Mouse (Mus musculus) stomach, embryonic 15.5 days (tissue): Measurements from ENCODE around the gene Calm4. TPM values are rescaled to one million over a fixed set of nuclear protein-coding genes. Genes with fewer than 3 reads are reported as not detected.
A peak's percentile ranks its signal among the peaks of the same experiment; 100 is the strongest.
"Not testable (repeated sequence)": the region's sequence is repeated elsewhere in the genome, so short reads cannot be mapped to it uniquely, and the experiment has no call there.

Experiments used
- ATAC-seq: fragments of 200-750 bp; cut with Nextera tagmentation; 2 replicates; pipeline ENCODE4 v1.8.0; 2017; ENCODE audit warnings: low read depth, moderate number of reproducible peaks, moderate TSS enrichment; ENCODE audit not compliant: insufficient read depth, low FRiP score
- H3K27ac ChIP-seq: fragments of 300-500 bp; sonication (generic); 2 replicates; pipeline ENCODE4 v1.5.1; 2015; ENCODE audit warnings: mild to moderate bottlenecking, inconsistent platforms
- H3K27me3 ChIP-seq: fragments of 300-500 bp; sonication (generic); replicated peaks from 2 replicates; pipeline ENCODE4 v1.6.1; 2015; ENCODE audit warnings: inconsistent platforms
- H3K36me3 ChIP-seq: fragments of 300-500 bp; sonication (generic); 2 replicates; pipeline ENCODE4 v1.6.1; 2015; ENCODE audit warnings: inconsistent platforms
- H3K4me1 ChIP-seq: fragments of 300-500 bp; sonication (generic); 2 replicates; pipeline ENCODE4 v1.6.1; 2015; ENCODE audit warnings: inconsistent platforms
- H3K4me2 ChIP-seq: fragments of 300-500 bp; sonication (generic); 2 replicates; pipeline ENCODE4 v1.6.1; 2015; ENCODE audit warnings: mild to moderate bottlenecking, inconsistent platforms
- H3K4me3 ChIP-seq: fragments of 300-500 bp; sonication (generic); replicated peaks from 2 replicates; pipeline ENCODE4 v1.5.1; 2015; ENCODE audit warnings: inconsistent platforms
- H3K9ac ChIP-seq: fragments of 300-500 bp; sonication (generic); 2 replicates; pipeline ENCODE4 v1.6.1; 2015; ENCODE audit warnings: inconsistent platforms
- H3K9me3 ChIP-seq: fragments of 300-500 bp; sonication (generic); 2 replicates; pipeline ENCODE4 v1.6.1; 2016; ENCODE audit warnings: inconsistent platforms
- WGBS: fragments of 180-500 bp; shearing (Covaris S2); methylation state at CpG from one replicate; pipeline ENCODE4 v1.1.7; 2015; 5-methylcytosine and 5-hydroxymethylcytosine counted together
- polyA plus RNA-seq: library from polyadenylated mRNA; unstranded; fragments of >200 nt; fragmentation: Nextera tagmentation; extraction: Ambion mirVana; gene quantifications from 2 replicates; pipeline ENCODE4 v1.2.1, GENCODE M21; 2015

Calm4 gene
- polyA plus RNA-seq: 0.39 TPM in 1 of 2 replicates, not detected in the other

GRCm38 (mm10) chr13:3837312-3837807, at the start of gene Calm4:
Calm4 (plus strand) TSS chr13:3837757.
- not testable (repeated sequence) for ATAC-seq, H3K36me3 ChIP-seq, H3K9me3 ChIP-seq, H3K27ac ChIP-seq, H3K9ac ChIP-seq, H3K4me3 ChIP-seq, H3K4me2 ChIP-seq, H3K4me1 ChIP-seq, H3K27me3 ChIP-seq

GRCm38 (mm10) chr13:3788588-3788987, 49.0 kb upstream of the Calm4 start:
- Histone ChIP-seq H3K9me3 (no peaks in the 10 kb centered on the region), H3K9ac (no peak overlapping the region), H3K27ac (no peak overlapping the region), H3K4me2 (no peak overlapping the region), H3K4me1 (no peaks in the 10 kb centered on the region), H3K4me3 (no peak overlapping the region), H3K27me3 (no peaks in the 10 kb centered on the region), H3K36me3 (no peaks in the 10 kb centered on the region)
- 0 out of 2 replicates have a peak, but pooled peaks have one; percentile 18 for ATAC-seq
- 67% methylated on average over 2 of the region's 2 CpGs for WGBS

GRCm38 (mm10) chr13:3789531-3789930, 48.0 kb upstream of the Calm4 start:
- no peaks in the 10 kb centered on the region for H3K36me3 ChIP-seq
- no peak for ATAC-seq
- 62% methylated on average over 2 of the region's 2 CpGs for WGBS
- H3K4me2 ChIP-seq: no peak overlapping the region
- H3K27ac ChIP-seq: no peak overlapping the region
- no peaks in the 10 kb centered on the region for H3K27me3 ChIP-seq
- H3K9ac ChIP-seq: no peak overlapping the region
- no peaks in the 10 kb centered on the region for H3K9me3 ChIP-seq
- H3K4me1 ChIP-seq: no peaks in the 10 kb centered on the region
- H3K4me3 ChIP-seq: no peak overlapping the region

- H3K4me2 ChIP-seq: no peak overlapping the region
- 44% methylated on average over 4 of the region's 4 CpGs for WGBS
- H3K27ac ChIP-seq: no peak overlapping the region
- H3K4me1 ChIP-seq: no peaks in the 10 kb centered on the region
- no peak for ATAC-seq
- no peak overlapping the region for H3K9ac ChIP-seq
- H3K27me3 ChIP-seq: no peaks in the 10 kb centered on the region
- no peaks in the 10 kb centered on the region for H3K36me3 ChIP-seq
- H3K4me3 ChIP-seq: no peak overlapping the region
- no peaks in the 10 kb centered on the region for H3K9me3 ChIP-seq
Measured at GRCm38 (mm10) chr13:3796649-3797048, 40.9 kb upstream of the Calm4 start.

- Histone ChIP-seq H3K9me3 (no peaks in the 10 kb centered on the region), H3K9ac (no peak overlapping the region), H3K27me3 (no peaks in the 10 kb centered on the region), H3K4me1 (no peaks in the 10 kb centered on the region), H3K4me3 (no peak overlapping the region), H3K4me2 (no peak overlapping the region), H3K36me3 (no peaks in the 10 kb centered on the region), H3K27ac (no peak overlapping the region)
- no peak for ATAC-seq
Measured at GRCm38 (mm10) chr13:3798751-3799150, 38.8 kb upstream of the Calm4 start.

- no peak overlapping the region for H3K9ac ChIP-seq
- H3K4me2 ChIP-seq: no peak overlapping the region
- H3K4me3 ChIP-seq: no peak overlapping the region
- H3K9me3 ChIP-seq: no peaks in the 10 kb centered on the region
- ATAC-seq: peak; percentile 53; the same call in 1 of the 2 replicates
- no peak overlapping the region for H3K27ac ChIP-seq
- H3K36me3 ChIP-seq: no peaks in the 10 kb centered on the region
- no peaks in the 10 kb centered on the region for H3K27me3 ChIP-seq
- WGBS: 18% methylated on average over 3 of the region's 3 CpGs
- no peaks in the 10 kb centered on the region for H3K4me1 ChIP-seq
Measured at GRCm38 (mm10) chr13:3799386-3799785, 38.2 kb upstream of the Calm4 start.

GRCm38 (mm10) chr13:3804186-3804585, 33.4 kb upstream of the Calm4 start, which contains the start of gene Calml3:
Calml3 (minus strand) TSS chr13:3804316.
- WGBS: 80% methylated on average over 13 of the region's 13 CpGs
- H3K9me3 ChIP-seq: no peaks in the 10 kb centered on the region
- H3K27ac ChIP-seq: no peak within 1 kb of the TSS
- no peak within 1 kb of the TSS for H3K4me3 ChIP-seq
- H3K9ac ChIP-seq: no peak within 1 kb of the TSS
- no peaks in the 10 kb centered on the region for H3K36me3 ChIP-seq
- H3K4me2 ChIP-seq: no peak within 1 kb of the TSS
- ATAC-seq: no peak
- no peaks in the 10 kb centered on the region for H3K4me1 ChIP-seq
- H3K27me3 ChIP-seq: no peaks in the 10 kb centered on the region

- Histone ChIP-seq H3K4me2 (no peak overlapping the region), H3K9me3 (no peaks in the 10 kb centered on the region), H3K27me3 (no peaks in the 10 kb centered on the region), H3K4me3 (no peak overlapping the region), H3K27ac (no peak overlapping the region), H3K9ac (no peak overlapping the region), H3K36me3 (no peaks in the 10 kb centered on the region), H3K4me1 (no peaks in the 10 kb centered on the region)
- ATAC-seq: no peak
- WGBS: 51% methylated on average over 2 of the region's 2 CpGs
Measured at GRCm38 (mm10) chr13:3805132-3805531, 32.4 kb upstream of the Calm4 start.

GRCm38 (mm10) chr13:3805638-3806037, 31.9 kb upstream of the Calm4 start:
- ATAC-seq: no peak
- no peak overlapping the region for H3K4me3 ChIP-seq
- no peaks in the 10 kb centered on the region for H3K27me3 ChIP-seq
- H3K27ac ChIP-seq: no peak overlapping the region
- H3K9ac ChIP-seq: no peak overlapping the region
- no peaks in the 10 kb centered on the region for H3K36me3 ChIP-seq
- no peak overlapping the region for H3K4me2 ChIP-seq
- H3K4me1 ChIP-seq: no peaks in the 10 kb centered on the region
- no peaks in the 10 kb centered on the region for H3K9me3 ChIP-seq
- 59% methylated on average over 5 of the region's 5 CpGs for WGBS

GRCm38 (mm10) chr13:3807131-3807827, 30.3 kb upstream of the Calm4 start:
- 80% methylated on average over 7 of the region's 7 CpGs for WGBS

GRCm38 (mm10) chr13:3818012-3818739, 19.4 kb upstream of the Calm4 start:
- no peaks in the 10 kb centered on the region for H3K4me1 ChIP-seq
- 57% methylated on average over 5 of the region's 5 CpGs for WGBS
- no peak for ATAC-seq
- H3K9me3 ChIP-seq: no peaks in the 10 kb centered on the region
- no peak overlapping the region for H3K4me2 ChIP-seq
- H3K27me3 ChIP-seq: no peaks in the 10 kb centered on the region
- H3K4me3 ChIP-seq: no peak overlapping the region
- no peaks in the 10 kb centered on the region for H3K36me3 ChIP-seq
- H3K9ac ChIP-seq: no peak overlapping the region
- no peak overlapping the region for H3K27ac ChIP-seq

More at GRCm38 (mm10) chr13:3807131-3807827, 30.3 kb upstream of the Calm4 start:
- H3K9ac ChIP-seq: no peak overlapping the region
- no peak overlapping the region for H3K4me2 ChIP-seq
- H3K27ac ChIP-seq: no peak overlapping the region
- no peak for ATAC-seq
- no peaks in the 10 kb centered on the region for H3K36me3 ChIP-seq
- no peak overlapping the region for H3K4me3 ChIP-seq
- H3K4me1 ChIP-seq: no peaks in the 10 kb centered on the region
- no peaks in the 10 kb centered on the region for H3K27me3 ChIP-seq
- H3K9me3 ChIP-seq: no peaks in the 10 kb centered on the region

GRCm38 (mm10) chr13:3818740-3819076, 18.8 kb upstream of the Calm4 start:
- WGBS: 58% methylated on average over 2 of the region's 2 CpGs
- no peak overlapping the region for H3K27ac ChIP-seq
- no peak for ATAC-seq

More at GRCm38 (mm10) chr13:3818740-3819076, 18.8 kb upstream of the Calm4 start:
- no peaks in the 10 kb centered on the region for H3K4me1 ChIP-seq
- no peak overlapping the region for H3K9ac ChIP-seq
- H3K27me3 ChIP-seq: no peaks in the 10 kb centered on the region
- H3K36me3 ChIP-seq: no peaks in the 10 kb centered on the region
- H3K4me3 ChIP-seq: no peak overlapping the region
- no peaks in the 10 kb centered on the region for H3K9me3 ChIP-seq
- H3K4me2 ChIP-seq: no peak overlapping the region
